Comparison of ENCODE assay signal across 31 mouse cellular contexts in genomic region chr14:51483671-51484070, GRCm38 (mm10). TPM values are rescaled to one million over a fixed set of nuclear protein-coding genes. Genes with fewer than 3 reads are reported as not detected.
DNase-seq lines count a peak whose midpoint lies in the region; TF ChIP-seq lines count a peak whose summit lies in the region.
"Had no signal": no experiment of that assay in that cellular context is flagged by ENCODE, and none has a peak within 500 bp of the region (broad histone marks: within the 10 kb centered on the region; RNA-seq: fewer than 3 reads in every experiment).

No protein-coding gene starts in this region.

- DNase-seq in 3134 (ENCODE audit: extremely low read depth, insufficient read length, low spot score) (peak; percentile 25), A20 (ENCODE audit: low read depth, low spot score) (peak; percentile 44), NIH3T3 (ENCODE audit: low read depth) (peak; percentile 36)
- no peak for DNase-seq in heart, postnatal 4 days
- DNase-seq in heart, adult 9 months (ENCODE audit: low spot score in 2 of 2): no peak
- DNase-seq in adrenal gland, adult 2 months: no peak
- DNase-seq: cerebellum, adult 11 months; cerebellum, adult 18-20 months; cerebellum, adult 8-10 months; cerebellum, adult 9-11 months; cerebellum, postnatal 14 days; cerebellum, postnatal 36 days; embryo, embryonic 11 days had no signal

- H3K36me3 ChIP-seq in myocyte (ENCODE audit: control insufficient read depth, insufficient read depth): no peaks in the 10 kb centered on the region
- H3K36me3 ChIP-seq: embryonic facial prominence, embryonic 13.5 days; embryonic facial prominence, embryonic 15.5 days; forebrain, embryonic 10.5 days; forebrain, embryonic 12.5 days had no signal

- no peak for TF ChIP-seq POLR2A in myocyte (IDR thresholded peaks at IDR 0.05; ENCODE audit: insufficient read length, low read depth)

- H3K27me3 ChIP-seq in myocyte (ENCODE audit: control insufficient read depth, insufficient read depth, insufficient read length): no peaks in the 10 kb centered on the region
- H3K27me3 ChIP-seq: embryonic facial prominence, embryonic 13.5 days; embryonic facial prominence, embryonic 15.5 days; forebrain, embryonic 12.5 days had no signal

- H3K4me3 ChIP-seq in myocyte: peak overlapping the region; percentile 58
- H3K4me3 ChIP-seq: embryonic facial prominence, embryonic 13.5 days; embryonic facial prominence, embryonic 15.5 days; erythroblast, embryonic 14.5 days; forebrain, embryonic 10.5 days; forebrain, embryonic 12.5 days had no signal

- no peak overlapping the region for H3ac ChIP-seq in myocyte (ENCODE audit: control insufficient read depth, insufficient read length)

- H3K79me2 ChIP-seq in myocyte (ENCODE audit: control insufficient read depth, insufficient read depth): no peaks in the 10 kb centered on the region

- no peak overlapping the region for H3K4me2 ChIP-seq in myocyte (ENCODE audit: low read depth)
- H3K4me2 ChIP-seq: embryonic facial prominence, embryonic 13.5 days; embryonic facial prominence, embryonic 15.5 days; forebrain, embryonic 12.5 days had no signal

TF ChIP-seq in myocyte, 11 proteins besides CTCF, POLR2A, EP300 and RAD21:
- no peak for TF ChIP-seq TCF3 (IDR thresholded peaks at IDR 0.05; ENCODE audit: insufficient read length, low read depth)
- TF ChIP-seq POLR2AphosphoS2 (IDR thresholded peaks at IDR 0.05; ENCODE audit: insufficient read length, low read depth): no peak
- no peak for TF ChIP-seq MAX (IDR thresholded peaks at IDR 0.05; ENCODE audit: low read depth)
- no peak for TF ChIP-seq E2F4 (IDR thresholded peaks at IDR 0.05; ENCODE audit: insufficient read depth)
- no peak for TF ChIP-seq CEBPB (IDR thresholded peaks at IDR 0.05; ENCODE audit: insufficient read depth, poor library complexity, severe bottlenecking)
- no peak for TF ChIP-seq REST (IDR thresholded peaks at IDR 0.05; ENCODE audit: insufficient read depth, insufficient read length)
- no peak for TF ChIP-seq MYOD1 (IDR thresholded peaks at IDR 0.05; ENCODE audit: control insufficient read depth in 1 of 3, insufficient read length in 2 of 3, low read depth in 2 of 3)
- TF ChIP-seq USF1 (IDR thresholded peaks at IDR 0.05; ENCODE audit: low read depth): no peak
- no peak for TF ChIP-seq TCF12 (IDR thresholded peaks at IDR 0.05; ENCODE audit: insufficient read depth, poor library complexity, severe bottlenecking)
- no peak for TF ChIP-seq MYOG (IDR thresholded peaks at IDR 0.05; ENCODE audit: control insufficient read depth in 1 of 3, insufficient read depth in 1 of 3, insufficient read length in 2 of 3, low read depth in 2 of 3)
- TF ChIP-seq SRF (IDR thresholded peaks at IDR 0.05; ENCODE audit: control insufficient read depth, insufficient read length, low read depth): no peak
TF ChIP-seq in myocyte: peak in this region for 0.

RNA-seq across cellular contexts. Expression of gene Vmn2r89, which starts 32.0 kb away (rescaled TPM):
- polyA plus RNA-seq in myocyte (2012; fragmentation: generic; extraction: Trizol): not detected
- total RNA-seq in heart, postnatal 4 days (2021): not detected
- not detected for total RNA-seq in adrenal gland, adult 2 months (2021)
- not detected in 2 replicates for polyA plus RNA-seq in adrenal gland, adult 2 months (2012; rRNA removed)
- total RNA-seq: adrenal gland, adult 18-20 months; adrenal gland, postnatal 10 days; adrenal gland, postnatal 25 days; adrenal gland, postnatal 4 days; common myeloid progenitor, adult 5-6 weeks; ES-E14 had no signal
- polyA plus RNA-seq: brain, embryonic 14.5 days; C2C12; embryonic facial prominence, embryonic 11.5 days; embryonic facial prominence, embryonic 13.5 days; embryonic facial prominence, embryonic 15.5 days; erythroblast, embryonic 14.5 days; forebrain, embryonic 10.5 days; forebrain, embryonic 12.5 days; forebrain, embryonic 14.5 days; forebrain, embryonic 16.5 days; frontal cortex, adult 2 months had no signal

Comparison
In these comparisons a context has a peak if more than half of its experiments do, and no peak if none do; other contexts are left out.
1. DNase-seq: peak in 3134 (single experiment), A20 (single experiment) and NIH3T3 (single experiment); none in heart, postnatal 4 days (single experiment), heart, adult 9 months (0 of 2) and adrenal gland, adult 2 months (single experiment).